Mouse (Mus musculus): ENCODE data around the gene Acsbg1.
A peak's percentile ranks its signal among the peaks of the same experiment; 100 is the strongest.
"Not testable (repeated sequence)": the region's sequence is repeated elsewhere in the genome, so short reads cannot be mapped to it uniquely, and the experiment has no call there.

Acsbg1 gene

GRCm38 (mm10) chr9:54661605-54662377 is at the start of gene Acsbg1:
Gene Acsbg1 (minus strand): TSS chr9:54661870.
- no peak for ATAC-seq (ENCODE audit: insufficient number of reproducible peaks, low FRiP score, low TSS enrichment)

- ATAC-seq (ENCODE audit: insufficient number of reproducible peaks, low FRiP score, low TSS enrichment) = no peak
Measured at GRCm38 (mm10) chr9:54708085-54708484, 46.4 kb upstream of the Acsbg1 start.

- no peak; the same call in 1 of the 2 replicates for ATAC-seq (ENCODE audit: insufficient number of reproducible peaks, low FRiP score, low TSS enrichment)
Measured at GRCm38 (mm10) chr9:54707288-54707999, 45.8 kb upstream of the Acsbg1 start.

- ATAC-seq (ENCODE audit: insufficient number of reproducible peaks, low FRiP score, low TSS enrichment) = no peak
Measured at GRCm38 (mm10) chr9:54705561-54705960, 43.9 kb upstream of the Acsbg1 start.

- ATAC-seq (ENCODE audit: insufficient number of reproducible peaks, low FRiP score, low TSS enrichment) = no peak
Measured at GRCm38 (mm10) chr9:54704361-54704760, 42.7 kb upstream of the Acsbg1 start.

GRCm38 (mm10) chr9:54702581-54702980 is 40.9 kb upstream of the Acsbg1 start:
- ATAC-seq (ENCODE audit: insufficient number of reproducible peaks, low FRiP score, low TSS enrichment) = no peak

GRCm38 (mm10) chr9:54700746-54701145 is 39.1 kb upstream of the Acsbg1 start:
- ATAC-seq (ENCODE audit: insufficient number of reproducible peaks, low FRiP score, low TSS enrichment) = no peak

GRCm38 (mm10) chr9:54700174-54700475 is 38.5 kb upstream of the Acsbg1 start:
- peak; percentile 33; the same call in 1 of the 2 replicates for ATAC-seq (ENCODE audit: insufficient number of reproducible peaks, low FRiP score, low TSS enrichment)

- peak; percentile 67 for ATAC-seq (ENCODE audit: insufficient number of reproducible peaks, low FRiP score, low TSS enrichment)
Measured at GRCm38 (mm10) chr9:54699345-54700173, 37.9 kb upstream of the Acsbg1 start.

GRCm38 (mm10) chr9:54699087-54699344 is 37.3 kb upstream of the Acsbg1 start:
- ATAC-seq (ENCODE audit: insufficient number of reproducible peaks, low FRiP score, low TSS enrichment) = peak; percentile 23; the same call in 1 of the 2 replicates

- ATAC-seq (ENCODE audit: insufficient number of reproducible peaks, low FRiP score, low TSS enrichment) = no peak
Measured at GRCm38 (mm10) chr9:54698318-54699086, 36.8 kb upstream of the Acsbg1 start, which contains the start of gene Dnaja4. Gene Dnaja4 (plus strand): TSS chr9:54698873.

- ATAC-seq (ENCODE audit: insufficient number of reproducible peaks, low FRiP score, low TSS enrichment) = peak; percentile 56; the same call in 1 of the 2 replicates
Measured at GRCm38 (mm10) chr9:54691241-54691805, 29.7 kb upstream of the Acsbg1 start.

GRCm38 (mm10) chr9:54690697-54691096 is 29.0 kb upstream of the Acsbg1 start:
- ATAC-seq (ENCODE audit: insufficient number of reproducible peaks, low FRiP score, low TSS enrichment) = not testable (repeated sequence)

- no peak for ATAC-seq (ENCODE audit: insufficient number of reproducible peaks, low FRiP score, low TSS enrichment)
Measured at GRCm38 (mm10) chr9:54689446-54689845, 27.8 kb upstream of the Acsbg1 start.

GRCm38 (mm10) chr9:54687246-54688236 is 25.9 kb upstream of the Acsbg1 start:
- ATAC-seq (ENCODE audit: insufficient number of reproducible peaks, low FRiP score, low TSS enrichment) = no peak

GRCm38 (mm10) chr9:54683814-54684605 is 22.3 kb upstream of the Acsbg1 start:
- no peak for ATAC-seq (ENCODE audit: insufficient number of reproducible peaks, low FRiP score, low TSS enrichment)

- peak; percentile 90 for ATAC-seq (ENCODE audit: insufficient number of reproducible peaks, low FRiP score, low TSS enrichment)
Measured at GRCm38 (mm10) chr9:54682846-54683245, 21.2 kb upstream of the Acsbg1 start.

GRCm38 (mm10) chr9:54676531-54676986 is 14.9 kb upstream of the Acsbg1 start:
- peak; percentile 91 for ATAC-seq (ENCODE audit: insufficient number of reproducible peaks, low FRiP score, low TSS enrichment)
